Mouse (Mus musculus) neural tube, embryonic 15.5 days (tissue): ENCODE measurements around the gene Mrps11. TPM values are rescaled to one million over a fixed set of nuclear protein-coding genes. Genes with fewer than 3 reads are reported as not detected.

Source experiments
- ATAC-seq: fragments of 200-750 bp; cut with Nextera tagmentation; 2 replicates; pipeline ENCODE4 v1.8.0; 2017; ENCODE audit warnings: mild to moderate bottlenecking, moderate TSS enrichment, moderate library complexity; ENCODE audit not compliant: low FRiP score
- H3K27ac ChIP-seq: fragments of 300-500 bp; sonication (generic); replicated peaks from 2 replicates; pipeline ENCODE4 v1.5.1; 2015; ENCODE audit warnings: mild to moderate bottlenecking, inconsistent platforms
- H3K27me3 ChIP-seq: fragments of 300-500 bp; sonication (generic); replicated peaks from 2 replicates; pipeline ENCODE4 v1.6.1; 2015; ENCODE audit warnings: inconsistent platforms
- H3K36me3 ChIP-seq: fragments of 300-500 bp; sonication (generic); 2 replicates; pipeline ENCODE4 v1.6.1; 2015; ENCODE audit warnings: inconsistent platforms
- H3K4me1 ChIP-seq: fragments of 300-500 bp; sonication (generic); 2 replicates; pipeline ENCODE4 v1.6.1; 2015; ENCODE audit warnings: inconsistent platforms
- H3K4me2 ChIP-seq: fragments of 300-500 bp; sonication (generic); 2 replicates; pipeline ENCODE4 v1.6.1; 2015; ENCODE audit warnings: inconsistent platforms, mild to moderate bottlenecking, moderate library complexity
- H3K4me3 ChIP-seq: fragments of 300-500 bp; sonication (generic); replicated peaks from 2 replicates; pipeline ENCODE4 v1.5.1; 2015; ENCODE audit warnings: mild to moderate bottlenecking, inconsistent platforms
- H3K9ac ChIP-seq: fragments of 300-500 bp; sonication (generic); replicated peaks from 2 replicates; pipeline ENCODE4 v1.6.1; 2015; ENCODE audit warnings: mild to moderate bottlenecking, inconsistent platforms
- H3K9me3 ChIP-seq: fragments of 300-500 bp; sonication (generic); replicated peaks from 2 replicates; pipeline ENCODE4 v1.6.1; 2016; ENCODE audit warnings: inconsistent platforms
- WGBS: fragments of 180-500 bp; shearing (Covaris S2); methylation state at CpG from one replicate; pipeline ENCODE4 v1.1.7; 2015; ENCODE audit warnings: mixed read lengths; 5-methylcytosine and 5-hydroxymethylcytosine counted together
- polyA plus RNA-seq: library from polyadenylated mRNA; unstranded; fragments of >200 nt; fragmentation: Nextera tagmentation; extraction: Ambion mirVana; gene quantifications from 2 replicates; pipeline ENCODE4 v1.2.1, GENCODE M21; 2015

Gene Mrps11
- polyA plus RNA-seq, 1 experiment from 2014 or later, result 74.5 TPM

GRCm38 (mm10) chr7:78837250-78837649 is 54.3 kb downstream of the Mrps11 start:
- Histone ChIP-seq H3K9ac (no peak overlapping the region), H3K9me3 (no peaks in the 10 kb centered on the region), H3K36me3 (peaks cover 41% of the 10 kb centered on the region), H3K4me1 (no peaks in the 10 kb centered on the region), H3K4me3 (no peak overlapping the region), H3K27ac (no peak overlapping the region), H3K27me3 (no peaks in the 10 kb centered on the region), H3K4me2 (no peak overlapping the region)
- 47% methylated on average over 4 of the region's 4 CpGs for WGBS
- ATAC-seq, result no peak

GRCm38 (mm10) chr7:78841601-78842000 is 58.7 kb downstream of the Mrps11 start:
- H3K9me3 ChIP-seq, result no peaks in the 10 kb centered on the region
- no peak overlapping the region for H3K27ac ChIP-seq
- H3K4me2 ChIP-seq, result no peak overlapping the region
- 95% methylated on average over 5 of the region's 5 CpGs for WGBS
- H3K4me1 ChIP-seq, result peaks cover 13% of the 10 kb centered on the region
- no peak overlapping the region for H3K9ac ChIP-seq
- H3K4me3 ChIP-seq, result no peak overlapping the region
- peaks cover 44% of the 10 kb centered on the region for H3K36me3 ChIP-seq
- no peaks in the 10 kb centered on the region for H3K27me3 ChIP-seq
- ATAC-seq, result no peak

Other genes starting within 250 kb of the Mrps11 start
- 22.5 and 27.3 TPM in 2 replicates for gene Ntrk3, start 45.1 kb upstream of the Mrps11 start, polyA plus RNA-seq
- 60.2 and 60.5 TPM in 2 replicates for gene Mrpl46, start 412 bp downstream of the Mrps11 start, polyA plus RNA-seq
- gene Det1, start 64.1 kb downstream of the Mrps11 start, polyA plus RNA-seq, result 12.6 and 13.5 TPM in 2 replicates
- gene Aen, start 112.7 kb downstream of the Mrps11 start, polyA plus RNA-seq, result 55.7 and 58.6 TPM in 2 replicates
- gene Isg20, start 130.3 kb downstream of the Mrps11 start, polyA plus RNA-seq, result 1.3 and 10.5 TPM in 2 replicates